ENCODE assay signal across 20 mouse cellular contexts in genomic region chr13:38157635-38158034, GRCm38 (mm10). TPM values are rescaled to one million over a fixed set of nuclear protein-coding genes. Genes with fewer than 3 reads are reported as not detected.
DNase-seq lines count a peak whose midpoint lies in the region; ATAC-seq and TF ChIP-seq lines count a peak whose summit lies in the region.
"Had no signal": no experiment of that assay in that cellular context is flagged by ENCODE, and none has a peak within 500 bp of the region (broad histone marks: within the 10 kb centered on the region; RNA-seq: fewer than 3 reads in every experiment).

No protein-coding gene starts in this region.

- no peaks in the 10 kb centered on the region for H3K9me3 ChIP-seq in heart, embryonic 12.5 days (replicated peaks)
- no peaks in the 10 kb centered on the region for H3K9me3 ChIP-seq in lung, postnatal 0 days (ENCODE audit: low read length)
- H3K9me3 ChIP-seq in stomach, postnatal 0 days (ENCODE audit: control insufficient read depth, low read length), result no peaks in the 10 kb centered on the region
- H3K9me3 ChIP-seq: forebrain, embryonic 15.5 days; neural tube, embryonic 12.5 days had no signal

- no peak for TF ChIP-seq EP300 in lung, postnatal 0 days (IDR thresholded peaks at IDR 0.05)
- TF ChIP-seq EP300 in stomach, postnatal 0 days (optimal IDR thresholded peaks at IDR 0.05), result no peak

- H3K4me3 ChIP-seq in heart, embryonic 12.5 days, result no peak overlapping the region
- H3K4me3 ChIP-seq in lung, postnatal 0 days (ENCODE audit: low read depth, low read length), result no peak overlapping the region
- H3K4me3 ChIP-seq in stomach, postnatal 0 days (ENCODE audit: low read depth, low read length), result no peak overlapping the region
- H3K4me3 ChIP-seq: erythroblast, embryonic 14.5 days; forebrain, embryonic 15.5 days; neural tube, embryonic 12.5 days had no signal

- 28% methylated on average over 6 of the region's 6 CpGs for WGBS in heart, embryonic 12.5 days
- WGBS in lung, postnatal 0 days, result 29% methylated on average over 6 of the region's 6 CpGs
- 32% methylated on average over 6 of the region's 6 CpGs for WGBS in stomach, postnatal 0 days

- no peak for DNase-seq in heart, adult 18-20 months
- DNase-seq in lung, postnatal 0 days (ENCODE audit: low spot score), result peak; percentile 15
- no peak for DNase-seq in lung, adult 18-20 months
- DNase-seq in stomach, postnatal 0 days (ENCODE audit: low spot score), result peak; percentile 52
- DNase-seq in layer of hippocampus, adult 18-20 months (ENCODE audit: low spot score in 2 of 2), result no peak
- no peak for DNase-seq in testis, postnatal 14 days (ENCODE audit: low spot score)
- DNase-seq: adrenal gland, postnatal 36 days; cerebellum, adult 9-10 months; embryo, embryonic 11 days; heart, postnatal 4 days; kidney, adult 9 months; layer of hippocampus, postnatal 36 days; lung, embryonic 14.5 days; right cerebral cortex, postnatal 14 days had no signal

- H3K27ac ChIP-seq in heart, embryonic 12.5 days (ENCODE audit: poor library complexity, severe bottlenecking), result peak overlapping the region; percentile 54; the same call in 1 of the 2 replicates
- no peak overlapping the region for H3K27ac ChIP-seq in lung, postnatal 0 days (ENCODE audit: low read length)
- H3K27ac ChIP-seq in stomach, postnatal 0 days (replicated peaks), result peak overlapping the region; percentile 45
- H3K27ac ChIP-seq: forebrain, embryonic 15.5 days; neural tube, embryonic 12.5 days had no signal

- no peak for TF ChIP-seq CTCF in lung, postnatal 0 days (IDR thresholded peaks at IDR 0.05)
- no peak; the same call in 1 of the 2 replicates for TF ChIP-seq CTCF in stomach, postnatal 0 days (IDR thresholded peaks at IDR 0.05; ENCODE audit: low read depth)

- H3K4me1 ChIP-seq in heart, embryonic 12.5 days (replicated peaks), result peaks cover 52% of the 10 kb centered on the region
- H3K4me1 ChIP-seq in lung, postnatal 0 days (ENCODE audit: insufficient read depth, low read depth, low read length), result no peaks in the 10 kb centered on the region
- 0 out of 2 replicates have a peak, but pooled peaks cover 2% of the 10 kb centered on the region for H3K4me1 ChIP-seq in stomach, postnatal 0 days (replicated peaks; ENCODE audit: control insufficient read depth, insufficient read depth)

- ATAC-seq in heart, embryonic 12.5 days (ENCODE audit: insufficient number of reproducible peaks, low FRiP score), result no peak
- no peak for ATAC-seq in lung, postnatal 0 days
- ATAC-seq in granulocyte monocyte progenitor cell, adult 5-6 weeks (replicated peaks; ENCODE audit: poor library complexity, severe bottlenecking), result peak; percentile 93
- ATAC-seq in stomach, postnatal 0 days (ENCODE audit: low FRiP score, low TSS enrichment), result no peak
- ATAC-seq: forebrain, embryonic 15.5 days had no signal

- no peak overlapping the region for H3K4me2 ChIP-seq in heart, embryonic 12.5 days
- no peak overlapping the region for H3K4me2 ChIP-seq in lung, postnatal 0 days (replicated peaks; ENCODE audit: low read depth, low read length)
- no peak overlapping the region for H3K4me2 ChIP-seq in stomach, postnatal 0 days (replicated peaks; ENCODE audit: low read depth)
- H3K4me2 ChIP-seq: forebrain, embryonic 15.5 days; lung, embryonic 14.5 days; neural tube, embryonic 12.5 days had no signal

- H3K27me3 ChIP-seq in heart, embryonic 12.5 days (replicated peaks), result no peaks in the 10 kb centered on the region
- H3K27me3 ChIP-seq in lung, postnatal 0 days (replicated peaks; ENCODE audit: insufficient read depth, low read length), result no peaks in the 10 kb centered on the region; the same call in 1 of the 2 replicates
- H3K27me3 ChIP-seq in stomach, postnatal 0 days (ENCODE audit: control insufficient read depth, insufficient read depth, low read length), result no peaks in the 10 kb centered on the region

- H3K9ac ChIP-seq in heart, embryonic 12.5 days, result peak overlapping the region; percentile 33; the same call in 1 of the 2 replicates
- no peak overlapping the region for H3K9ac ChIP-seq in lung, postnatal 0 days (replicated peaks; ENCODE audit: low read depth)
- no peak overlapping the region for H3K9ac ChIP-seq in stomach, postnatal 0 days (ENCODE audit: low read length)
- H3K9ac ChIP-seq: forebrain, embryonic 15.5 days; lung, embryonic 14.5 days; neural tube, embryonic 12.5 days had no signal

- 0 out of 2 replicates have a peak, but pooled peaks cover 5% of the 10 kb centered on the region for H3K36me3 ChIP-seq in heart, embryonic 12.5 days
- H3K36me3 ChIP-seq in lung, postnatal 0 days (ENCODE audit: insufficient read depth, low read length), result no peaks in the 10 kb centered on the region
- H3K36me3 ChIP-seq in stomach, postnatal 0 days (ENCODE audit: control insufficient read depth, insufficient read depth, low read length), result no peaks in the 10 kb centered on the region
- H3K36me3 ChIP-seq: forebrain, embryonic 15.5 days; neural tube, embryonic 12.5 days had no signal

RNA-seq across cellular contexts. Expression of gene Dsp, which starts 6.5 kb away (rescaled TPM):
- polyA plus RNA-seq in heart, embryonic 12.5 days (2016; fragmentation: Nextera tagmentation; extraction: Ambion mirVana), result 48.7 and 55.8 TPM in 2 replicates
- 100 to 1,000 TPM; 526 to 592 TPM for total RNA-seq in heart, adult 18-20 months (2021)
- polyA plus RNA-seq in lung, postnatal 0 days (2015; fragmentation: Nextera tagmentation; extraction: Ambion mirVana), result 5.5 and 7.0 TPM in 2 replicates
- 0.95 and 3.2 TPM in 2 replicates for total RNA-seq in granulocyte monocyte progenitor cell, adult 5-6 weeks (2014; fragmentation: Nextera tagmentation)
- 0.57 and 0.95 TPM in 2 replicates for total RNA-seq in granulocyte monocyte progenitor cell, adult 5-6 weeks (2017)
- polyA plus RNA-seq in stomach, postnatal 0 days (2015; fragmentation: Nextera tagmentation; extraction: Ambion mirVana), result 36.1 and 36.5 TPM in 2 replicates
- 10 to 100 TPM; 10.3 to 10.7 TPM for total RNA-seq in layer of hippocampus, adult 18-20 months (2021)
- total RNA-seq: MEL had no signal
- polyA plus RNA-seq: erythroblast, embryonic 14.5 days had no signal

RNA-seq across cellular contexts. Expression of gene Snrnp48, which starts 47.1 kb away (rescaled TPM):
- polyA plus RNA-seq in heart, embryonic 12.5 days (2016; fragmentation: Nextera tagmentation; extraction: Ambion mirVana), result 28.2 and 30.2 TPM in 2 replicates
- 10 to 100 TPM; 10.0 to 10.2 TPM for total RNA-seq in heart, adult 18-20 months (2021)
- polyA plus RNA-seq in lung, postnatal 0 days (2015; fragmentation: Nextera tagmentation; extraction: Ambion mirVana), result 24.0 and 24.8 TPM in 2 replicates
- total RNA-seq in granulocyte monocyte progenitor cell, adult 5-6 weeks (2014; fragmentation: Nextera tagmentation), result 49.3 and 63.7 TPM in 2 replicates
- 94.5 and 134 TPM in 2 replicates for total RNA-seq in granulocyte monocyte progenitor cell, adult 5-6 weeks (2017)
- polyA plus RNA-seq in stomach, postnatal 0 days (2015; fragmentation: Nextera tagmentation; extraction: Ambion mirVana), result 18.1 and 19.4 TPM in 2 replicates
- 10 to 100 TPM; 21.5 to 21.7 TPM for total RNA-seq in layer of hippocampus, adult 18-20 months (2021)

Comparison
In these comparisons a context has a peak if more than half of its experiments do, and no peak if none do; other contexts are left out.
1. DNase-seq: peak in lung, postnatal 0 days (single experiment) and stomach, postnatal 0 days (single experiment); none in heart, adult 18-20 months (0 of 2), lung, adult 18-20 months (0 of 2), layer of hippocampus, adult 18-20 months (0 of 2) and testis, postnatal 14 days (single experiment).
2. RNA of gene Dsp, which starts 6.5 kb away (total RNA-seq): 526 to 592 TPM in heart, adult 18-20 months; 10.3 to 10.7 TPM in layer of hippocampus, adult 18-20 months and 0.57 to 3.2 TPM in granulocyte monocyte progenitor cell, adult 5-6 weeks; every median in the first group is over 10 times any median in the second.